Mouse (Mus musculus) stomach, postnatal 0 days (tissue): ENCODE measurements at regions not wholly inside any gene's neighbourhood (a gene's known extent, or its start where the extent isn't known, plus 50 kb on each side); places are given as distances from the start of the nearest gene placed in this dataset.

ENCODE experiments used
- CTCF ChIP-seq: IDR thresholded peaks from 2 replicates; pipeline ENCODE4 v1.5.1; 2016; ENCODE audit warnings: antibody characterized with exemption, low read depth, mild to moderate bottlenecking, moderate library complexity
- EP300 ChIP-seq: optimal IDR thresholded peaks from 2 replicates; pipeline ENCODE3; 2016; ENCODE audit warnings: antibody characterized with exemption

DNA sequence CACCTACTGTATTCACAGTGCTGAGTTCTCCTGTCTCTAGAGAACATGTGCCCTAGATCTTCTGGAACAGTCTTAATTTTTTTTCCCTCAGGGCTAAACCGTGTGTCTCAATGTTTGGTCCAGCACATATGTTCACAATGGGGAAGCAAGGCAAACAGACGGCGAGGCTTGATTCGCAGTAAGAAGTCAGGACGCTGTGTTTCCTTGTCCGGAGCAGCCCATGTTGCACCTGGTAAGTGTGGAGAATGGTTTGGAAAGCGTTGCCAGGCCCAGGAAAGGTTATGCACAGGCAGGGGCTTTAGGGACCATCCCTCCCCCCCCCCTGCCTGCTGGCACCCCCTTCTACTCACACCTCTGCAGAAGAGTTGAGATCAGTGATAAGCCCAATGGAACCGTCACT, 121.4 kb downstream of the Dact1 start:
- TF ChIP-seq CTCF (no peak), EP300 (no peak)
